Mouse (Mus musculus) CD4-positive helper T cell, adult 2 months (primary cell): ENCODE results near the gene Exoc6b.
"Not testable (repeated sequence)": the region's sequence is repeated elsewhere in the genome, so short reads cannot be mapped to it uniquely, and the experiment has no call there.

Experiments used
- DNase-seq: peaks from one replicate; pipeline ENCODE4 v3.0.0-alpha.2; 2012; ENCODE audit warnings: low read depth, missing footprints, low spot score

Exoc6b gene

DNA sequence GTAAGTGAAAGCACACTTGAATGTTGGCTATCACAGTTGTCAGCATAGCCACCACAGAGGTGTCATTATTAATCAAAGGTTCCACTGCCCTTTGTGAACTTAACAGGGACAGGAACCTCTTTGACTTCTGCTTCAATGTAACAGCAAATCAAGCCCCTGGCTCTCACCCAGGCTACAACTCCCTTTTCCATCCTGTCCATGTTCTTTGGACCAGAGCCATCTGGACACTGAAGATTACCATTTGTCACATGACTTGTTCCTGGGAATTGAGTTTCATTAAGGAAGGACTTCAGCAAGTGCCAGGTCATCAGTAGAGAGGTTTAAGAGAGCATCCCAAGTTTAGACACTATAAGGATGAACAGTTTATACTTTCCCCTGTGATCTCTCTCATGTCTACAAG lies 431.1 kb downstream of the Exoc6b start:
- DNase-seq = no peak

- DNase-seq = no peak
These were observed 437.7 kb downstream of the Exoc6b start for GRCm38 (mm10) chr6:84631588-84631987.

DNA sequence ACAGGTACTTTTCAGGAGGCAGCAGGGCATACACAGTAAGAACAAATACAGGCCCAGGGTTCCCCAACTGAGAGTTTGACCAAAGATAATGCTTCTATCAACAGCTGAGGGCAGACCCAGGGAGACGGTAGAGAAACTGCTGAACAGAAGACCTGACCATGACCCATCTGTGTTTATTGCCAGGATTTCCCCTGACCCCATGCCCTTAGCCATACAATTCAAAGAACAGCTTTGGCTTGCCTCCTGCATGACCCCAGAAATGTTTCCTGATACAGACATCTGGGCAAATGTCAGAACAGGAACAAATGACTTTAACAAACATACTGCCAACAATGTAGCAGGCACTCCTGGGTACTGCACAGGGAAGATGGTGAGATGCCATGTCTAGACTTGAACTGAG lies 439.0 kb downstream of the Exoc6b start:
- no peak for DNase-seq

- no peak for DNase-seq
These were observed 440.5 kb downstream of the Exoc6b start for GRCm38 (mm10) chr6:84628831-84629230.

GRCm38 (mm10) chr6:84626398-84626797 lies 442.9 kb downstream of the Exoc6b start:
- no peak for DNase-seq

GRCm38 (mm10) chr6:84619166-84619565 lies 450.1 kb downstream of the Exoc6b start:
- DNase-seq = no peak

GRCm38 (mm10) chr6:84617051-84617450 lies 452.3 kb downstream of the Exoc6b start:
- DNase-seq = peak; percentile 84

DNA sequence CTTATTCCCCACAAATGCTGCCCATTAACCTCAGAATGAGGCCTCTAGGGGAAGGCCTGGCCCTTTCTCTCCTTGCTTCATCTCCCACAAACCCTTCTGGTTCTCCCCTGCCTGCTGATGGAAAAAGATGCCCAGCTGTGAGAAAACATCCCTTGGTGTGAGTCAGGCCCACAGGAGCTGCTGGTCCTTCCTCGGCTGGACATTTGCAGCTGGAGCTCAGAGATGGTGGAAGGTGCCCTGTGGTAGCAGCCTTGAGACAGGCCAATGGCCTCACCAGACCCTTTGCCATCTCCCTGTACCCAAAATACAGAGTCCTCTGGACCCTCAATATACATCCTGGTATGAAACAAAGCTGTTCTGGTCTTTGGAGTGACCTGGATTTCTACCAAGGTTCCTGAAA lies 452.7 kb downstream of the Exoc6b start:
- DNase-seq = no peak

GRCm38 (mm10) chr6:84613561-84613960 lies 455.8 kb downstream of the Exoc6b start:
- DNase-seq = no peak

DNA sequence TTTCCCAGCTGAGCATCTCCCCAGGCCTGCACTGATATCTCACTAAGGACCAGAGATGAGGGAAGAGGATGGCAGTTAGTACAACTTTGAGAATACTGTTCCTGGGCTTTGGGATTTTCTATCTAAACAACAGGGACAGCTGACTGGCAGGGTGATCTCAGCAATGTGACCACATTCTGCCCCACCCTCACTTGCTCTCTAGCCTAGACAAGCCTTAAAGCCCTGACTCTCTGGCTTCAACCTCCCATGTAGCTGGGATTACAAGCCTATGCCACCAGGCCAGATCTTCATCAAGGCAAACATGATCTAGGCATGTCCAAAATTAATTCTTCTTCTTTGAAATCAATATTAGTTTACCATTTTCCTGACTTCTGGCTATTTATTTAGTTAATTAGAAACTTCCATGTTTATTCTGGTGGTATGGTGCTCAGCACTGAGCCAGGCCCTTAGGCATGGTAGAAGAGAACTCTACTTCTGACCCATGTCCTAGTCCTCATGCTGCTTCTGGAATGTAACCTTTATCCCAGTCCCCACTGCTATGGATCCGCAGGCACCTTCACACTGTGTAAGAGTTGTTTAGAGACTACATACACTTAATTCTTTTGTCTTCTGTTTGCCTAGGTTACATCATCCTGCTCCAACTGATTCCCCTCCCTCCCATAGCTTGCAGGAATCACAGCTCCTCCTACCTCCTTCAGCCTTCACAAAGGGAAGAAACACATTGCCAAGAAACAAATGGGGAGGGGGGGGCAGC lies 468.0 kb downstream of the Exoc6b start:
- DNase-seq = no peak

DNA sequence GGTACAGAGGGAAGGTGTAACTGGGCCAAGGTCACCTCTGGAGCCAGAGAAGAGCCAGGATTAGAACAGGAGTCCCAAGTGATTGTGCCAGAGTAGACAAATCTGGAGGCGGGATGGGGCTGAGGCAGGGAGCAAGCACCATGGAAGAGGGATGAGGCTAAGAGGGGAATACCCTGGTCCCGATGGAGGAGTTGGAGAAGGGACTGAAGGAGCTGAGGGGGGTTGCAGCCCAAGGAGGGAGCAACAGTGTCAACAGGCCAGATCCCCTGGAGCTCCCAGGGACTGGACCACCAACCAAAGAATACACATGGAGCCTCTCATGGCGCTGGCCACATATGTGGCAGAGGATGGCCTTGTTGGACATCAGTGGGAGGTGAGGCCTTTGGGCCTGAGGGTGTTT lies 470.0 kb downstream of the Exoc6b start:
- DNase-seq = not testable (repeated sequence)

DNA sequence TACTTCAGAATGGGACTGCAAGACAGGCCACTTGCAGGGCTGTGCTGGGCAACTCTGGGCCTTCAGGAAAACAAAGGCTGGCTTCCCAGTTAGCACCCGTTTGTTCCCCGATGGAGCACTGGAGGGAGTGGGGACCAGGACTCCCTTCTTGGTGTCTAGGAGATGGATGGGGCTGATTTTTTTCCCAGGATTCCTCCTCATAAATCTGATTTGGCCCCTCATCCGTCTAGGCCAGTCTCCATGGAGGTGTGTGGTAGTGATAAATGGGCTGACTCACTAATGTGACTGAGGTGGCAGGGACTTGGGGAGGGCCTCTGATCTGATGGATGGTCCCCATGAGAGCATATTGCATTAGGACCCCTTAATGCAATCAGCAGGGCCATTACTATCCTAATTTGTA lies 470.6 kb downstream of the Exoc6b start:
- no peak for DNase-seq

- DNase-seq = no peak
These were observed 474.7 kb downstream of the Exoc6b start for GRCm38 (mm10) chr6:84594626-84595025.

DNA sequence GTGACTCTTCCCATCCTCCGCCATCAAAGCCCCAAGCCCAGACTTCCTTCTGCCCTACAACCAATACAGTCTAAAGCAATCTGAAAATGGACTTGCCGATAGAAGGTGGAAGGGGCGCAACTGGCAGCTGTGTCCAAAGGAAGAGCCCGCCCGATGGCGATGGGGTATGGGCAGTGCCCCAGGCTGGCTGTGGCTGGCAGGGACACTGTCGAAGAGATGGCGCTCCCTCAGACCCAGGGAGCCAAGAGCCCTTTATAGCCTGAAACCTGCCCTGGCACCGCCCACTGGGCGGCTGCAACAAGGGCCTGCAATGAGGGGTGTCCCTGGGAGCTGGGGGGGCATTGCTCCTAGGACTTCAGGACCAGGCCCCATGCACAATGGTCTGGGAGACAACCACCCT lies 475.6 kb downstream of the Exoc6b start, which contains the start of gene Cyp26b1:
TSS of gene Cyp26b1 (minus strand) at position 216 of the 400 bp plus-strand sequence.
- DNase-seq = no peak

DNA sequence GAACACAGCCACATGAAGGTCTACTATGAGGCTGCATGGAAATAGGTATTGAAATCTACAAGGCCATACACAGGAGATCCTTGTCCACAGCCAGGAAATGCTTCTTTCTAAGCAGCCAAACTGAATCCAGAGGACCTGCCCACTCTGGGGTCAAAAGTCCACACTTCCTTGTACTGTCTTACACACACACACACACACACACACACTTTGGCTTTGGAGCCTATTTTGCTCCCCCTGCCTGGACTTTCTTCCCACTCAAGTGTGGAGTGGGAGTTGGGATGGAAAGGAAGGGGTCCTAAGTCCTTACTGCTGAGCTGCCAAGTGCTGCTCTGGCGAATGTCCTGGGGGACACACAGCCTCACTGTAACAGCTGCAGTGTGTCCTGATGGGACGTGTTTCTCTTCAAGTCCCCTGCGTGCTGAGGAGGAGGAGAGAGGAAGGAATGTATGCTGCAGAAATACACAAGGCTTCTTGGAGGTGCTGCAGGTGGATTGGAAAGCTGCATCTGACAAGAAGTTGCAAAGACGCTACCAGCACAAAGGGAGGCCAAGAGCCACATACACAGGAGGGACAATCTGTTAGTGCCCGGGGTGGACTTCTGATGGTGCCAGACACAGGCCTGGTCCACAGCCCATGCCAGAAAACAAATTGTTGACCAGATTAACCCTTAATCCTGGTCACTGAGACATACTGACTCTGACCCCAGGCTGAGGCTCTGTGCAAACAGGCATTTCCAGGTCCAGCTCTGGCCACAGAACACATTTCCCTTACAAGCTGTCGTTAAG lies 478.2 kb downstream of the Exoc6b start:
- DNase-seq = no peak

DNA sequence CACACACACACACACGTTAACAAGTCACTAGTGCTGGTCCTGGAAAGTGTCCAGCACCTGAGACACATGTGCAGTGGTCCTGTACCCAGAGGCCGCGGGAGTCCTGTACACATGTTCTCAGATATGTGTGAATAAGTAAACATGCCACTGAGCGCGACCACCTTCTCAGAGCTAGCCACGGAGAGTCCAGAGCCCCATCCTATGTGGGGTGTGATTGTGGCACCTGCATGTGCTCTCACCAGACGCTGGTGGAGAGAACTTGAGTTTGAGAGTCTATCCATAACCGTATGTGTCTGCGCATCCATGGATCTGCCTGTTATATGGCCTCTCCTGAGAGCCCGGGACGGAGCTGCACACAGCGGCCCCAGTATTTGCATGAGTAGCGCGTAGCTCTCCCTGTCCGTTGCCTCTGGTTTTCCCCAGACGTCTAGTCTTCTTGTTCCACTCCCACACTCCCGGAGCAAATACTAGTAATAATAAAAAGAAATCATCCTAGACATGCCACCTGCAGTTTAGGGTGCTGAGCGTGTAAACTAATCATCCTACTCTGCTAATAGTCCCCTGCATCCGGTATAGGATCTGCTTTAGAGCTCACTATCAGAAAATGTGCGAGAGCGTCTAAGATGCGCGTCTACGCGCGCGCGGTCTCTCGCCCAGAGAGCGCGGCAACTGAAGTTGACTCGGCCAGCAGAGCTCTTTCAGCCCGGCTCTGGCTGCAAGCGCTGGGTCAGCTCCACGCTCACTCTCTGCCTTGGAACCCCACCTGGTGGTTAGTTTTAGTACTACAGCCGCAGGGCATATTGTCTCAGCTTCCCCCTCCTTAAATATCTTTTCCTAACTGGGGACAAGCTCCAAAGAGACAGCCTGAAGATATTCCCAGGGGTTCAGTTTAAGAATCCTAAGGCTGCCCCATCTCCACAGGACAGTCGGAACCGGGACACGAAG lies 479.3 kb downstream of the Exoc6b start:
- peak; percentile 47 for DNase-seq

- peak; percentile 27 for DNase-seq
These were observed 480.2 kb downstream of the Exoc6b start for GRCm38 (mm10) chr6:84588895-84589652.

GRCm38 (mm10) chr6:84588221-84588894 lies 481.0 kb downstream of the Exoc6b start:
- DNase-seq = no peak

GRCm38 (mm10) chr6:84587471-84588101 lies 481.7 kb downstream of the Exoc6b start:
- no peak for DNase-seq
